Mouse (Mus musculus) G1E (cell line): ENCODE results near the gene Oit3. TPM values are rescaled to one million over a fixed set of nuclear protein-coding genes. Genes with fewer than 3 reads are reported as not detected.

ENCODE experiments used
- ATAC-seq: 2 replicates; pipeline ENCODE4 v1.8.0; 2016; ENCODE audit warnings: mild to moderate bottlenecking; ENCODE audit not compliant: insufficient number of reproducible peaks, poor library complexity, low FRiP score, severe bottlenecking; ENCODE audit errors: extremely low read depth
- DNase-seq: peaks from one replicate; pipeline ENCODE4 v3.0.0; 2012; ENCODE audit warnings: low spot score
- H3K27me3 ChIP-seq: 2 replicates; pipeline ENCODE4 v1.6.1; 2012; ENCODE audit warnings: mild to moderate bottlenecking, low read length, inconsistent platforms; ENCODE audit not compliant: insufficient read depth
- H3K36me3 ChIP-seq: replicated peaks from 2 replicates; pipeline ENCODE3; 2012; ENCODE audit warnings: mild to moderate bottlenecking, inconsistent platforms
- H3K4me1 ChIP-seq: 2 replicates; pipeline ENCODE4 v1.6.1; 2012; ENCODE audit warnings: low read depth, low read length, inconsistent platforms, mixed read lengths; ENCODE audit not compliant: insufficient read depth
- H3K4me3 ChIP-seq: 2 replicates; pipeline ENCODE4 v1.5.1; 2012; ENCODE audit warnings: low read depth, mild to moderate bottlenecking, inconsistent platforms, low read length, moderate library complexity, mixed read lengths
- H3K9me3 ChIP-seq: replicated peaks from 2 replicates; pipeline ENCODE4 v1.6.1; 2012; ENCODE audit warnings: inconsistent platforms
- CTCF ChIP-seq: IDR thresholded peaks from 2 replicates; pipeline ENCODE4 v1.5.1; 2012; ENCODE audit warnings: low read depth, low read length, inconsistent platforms, mixed read lengths
- GATA1 ChIP-seq: IDR thresholded peaks from 2 replicates; pipeline ENCODE4 v1.6.1; 2012; ENCODE audit warnings: borderline replicate concordance, low read length, inconsistent platforms, mixed read lengths
- GATA2 ChIP-seq: IDR thresholded peaks from 2 replicates; pipeline ENCODE4 v1.6.1; 2012; ENCODE audit warnings: low read depth, low read length, inconsistent platforms, borderline replicate concordance
- POLR2AphosphoS5 ChIP-seq: IDR thresholded peaks from 2 replicates; pipeline ENCODE4 v1.6.1; 2012; ENCODE audit warnings: low read depth, low read length, inconsistent platforms; ENCODE audit not compliant: insufficient replicate concordance
- TAL1 ChIP-seq: conservative IDR thresholded peaks from 2 replicates; pipeline ENCODE4 v1.6.1; 2012; ENCODE audit warnings: low read depth, low read length, inconsistent platforms, mixed read lengths
- polyA plus RNA-seq: library from polyadenylated mRNA; stranded (reverse); fragments of >175 nt; gene quantifications from 2 replicates; pipeline ENCODE4 v1.2.3, GENCODE M21; 2012
- total RNA-seq, 2 experiments: library from RNA; stranded (forward) in 1 of 2; stranded (reverse) in 1 of 2; fragments of 200-1000 nt in 1 of 2; fragments of >200 nt in 1 of 2; fragmentation: Nextera tagmentation in 1 of 2; gene quantifications; 2 replicates each; pipeline ENCODE4 v1.2.3; 2014 to 2017

Gene Oit3
- total and polyA plus RNA-seq, 3 experiments: 0.44 TPM; not detected in 2

DNA sequence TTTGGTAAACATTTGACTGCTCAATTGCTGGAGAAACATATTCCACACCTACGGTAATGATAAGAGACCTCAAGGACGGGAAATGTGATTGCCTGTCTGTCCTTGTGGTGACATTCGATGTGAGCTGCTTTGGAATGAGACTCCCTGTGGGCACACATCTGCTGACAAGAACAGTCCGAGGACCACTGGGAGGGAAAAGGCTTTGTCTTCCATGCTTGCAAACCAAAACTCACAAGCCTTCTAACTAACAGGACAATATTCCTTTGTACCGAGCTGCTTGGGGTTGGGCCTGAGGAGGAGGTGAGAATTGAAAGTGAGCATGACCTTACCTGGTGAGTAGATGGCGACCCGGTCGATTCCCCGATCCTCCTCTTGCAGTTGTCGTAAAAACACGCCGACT lies 25.7 kb upstream of the Oit3 start:
- Histone ChIP-seq H3K27me3 (no peaks in the 10 kb centered on the region), H3K4me1 (no peaks in the 10 kb centered on the region), H3K9me3 (no peaks in the 10 kb centered on the region), H3K4me3 (no peak overlapping the region), H3K36me3 (peaks cover 24% of the 10 kb centered on the region)
- no peak for ATAC-seq
- TF ChIP-seq GATA2 (no peak), TAL1 (no peak), GATA1 (no peak)
- no peak for DNase-seq

DNA sequence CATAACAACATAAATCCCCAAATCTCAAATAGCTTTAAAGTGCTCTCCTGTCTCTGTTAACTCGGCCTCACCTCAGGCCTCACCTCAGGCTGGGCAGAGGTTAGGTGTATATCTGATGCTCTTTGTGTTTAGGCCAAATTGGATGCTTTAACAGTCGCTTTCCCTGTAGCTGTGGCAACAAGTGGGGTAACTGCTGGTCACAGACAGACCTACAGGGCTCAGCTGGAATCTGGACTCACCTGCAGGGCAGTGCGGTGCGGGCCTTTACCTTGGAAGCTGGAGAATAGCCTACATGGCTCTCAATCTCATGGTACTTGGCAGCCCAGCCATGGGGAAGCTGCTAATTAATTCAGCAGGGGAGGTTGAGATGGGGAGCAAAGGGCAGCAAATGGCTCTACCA lies 25.0 kb upstream of the Oit3 start:
- no peaks in the 10 kb centered on the region for H3K27me3 ChIP-seq
- DNase-seq (no peak), ATAC-seq (no peak)
- no peak for TF ChIP-seq GATA1
- no peak for TF ChIP-seq TAL1
- TF ChIP-seq CTCF: no peak
- no peak for TF ChIP-seq POLR2AphosphoS5
- no peak for TF ChIP-seq GATA2
- no peaks in the 10 kb centered on the region for H3K4me1 ChIP-seq
- H3K9me3 ChIP-seq: no peaks in the 10 kb centered on the region
- no peak overlapping the region for H3K4me3 ChIP-seq
- peaks cover 28% of the 10 kb centered on the region for H3K36me3 ChIP-seq

- Histone ChIP-seq H3K4me1 (no peaks in the 10 kb centered on the region), H3K4me3 (no peak overlapping the region), H3K27me3 (no peaks in the 10 kb centered on the region), H3K36me3 (peaks cover 30% of the 10 kb centered on the region), H3K9me3 (no peaks in the 10 kb centered on the region)
- ATAC-seq (no peak), DNase-seq (no peak)
- TF ChIP-seq POLR2AphosphoS5 (no peak), GATA1 (no peak), TAL1 (no peak), GATA2 (no peak), CTCF (no peak)
Measured at GRCm38 (mm10) chr10:59465546-59465945, 24.0 kb upstream of the Oit3 start.

- Histone ChIP-seq H3K4me3 (no peak overlapping the region), H3K9me3 (no peaks in the 10 kb centered on the region), H3K4me1 (no peaks in the 10 kb centered on the region), H3K36me3 (peaks cover 31% of the 10 kb centered on the region), H3K27me3 (no peaks in the 10 kb centered on the region)
- ATAC-seq (no peak), DNase-seq (no peak)
- no peak for TF ChIP-seq POLR2AphosphoS5
- no peak for TF ChIP-seq CTCF
- TF ChIP-seq GATA1: no peak
- TF ChIP-seq GATA2: no peak
- TF ChIP-seq TAL1: no peak
Measured at GRCm38 (mm10) chr10:59462307-59462706, 20.7 kb upstream of the Oit3 start.

- H3K4me1 ChIP-seq: no peaks in the 10 kb centered on the region
- ATAC-seq (no peak), DNase-seq (no peak)
- H3K36me3 ChIP-seq: peaks cover 29% of the 10 kb centered on the region
- no peaks in the 10 kb centered on the region for H3K9me3 ChIP-seq
- TF ChIP-seq POLR2AphosphoS5: no peak
- TF ChIP-seq GATA2: no peak
- no peak for TF ChIP-seq TAL1
- no peak for TF ChIP-seq GATA1
- TF ChIP-seq CTCF: no peak
- H3K4me3 ChIP-seq: no peak overlapping the region
- no peaks in the 10 kb centered on the region for H3K27me3 ChIP-seq
Measured at GRCm38 (mm10) chr10:59459767-59460166, 18.2 kb upstream of the Oit3 start.

GRCm38 (mm10) chr10:59454631-59455030 lies 13.1 kb upstream of the Oit3 start:
- H3K4me3 ChIP-seq: no peak overlapping the region
- no peaks in the 10 kb centered on the region for H3K27me3 ChIP-seq
- peaks cover 38% of the 10 kb centered on the region for H3K36me3 ChIP-seq
- no peak for ATAC-seq
- H3K9me3 ChIP-seq: no peaks in the 10 kb centered on the region
- DNase-seq: no peak
- no peaks in the 10 kb centered on the region for H3K4me1 ChIP-seq
- TF ChIP-seq TAL1: no peak
- no peak for TF ChIP-seq CTCF
- no peak for TF ChIP-seq POLR2AphosphoS5
- TF ChIP-seq GATA1: no peak
- TF ChIP-seq GATA2: no peak

GRCm38 (mm10) chr10:59451839-59452238 lies 10.3 kb upstream of the Oit3 start:
- H3K27me3 ChIP-seq: no peaks in the 10 kb centered on the region
- ATAC-seq (no peak), DNase-seq (no peak)
- peaks cover 47% of the 10 kb centered on the region for H3K36me3 ChIP-seq
- TF ChIP-seq GATA1 (no peak), CTCF (no peak), TAL1 (no peak), GATA2 (no peak), POLR2AphosphoS5 (no peak)
- no peaks in the 10 kb centered on the region for H3K9me3 ChIP-seq
- H3K4me1 ChIP-seq: no peaks in the 10 kb centered on the region
- H3K4me3 ChIP-seq: no peak overlapping the region
